Mouse (Mus musculus): Measurements from ENCODE around the gene Stac3. TPM values are rescaled to one million over a fixed set of nuclear protein-coding genes. Genes with fewer than 3 reads are reported as not detected.

Stac3 gene
- total RNA-seq, 4 experiments from 2014 or later = 0.87 to 4.6 (median 3.7) TPM

Other genes with a start within 250 kb of the Stac3 start
- 10 to 100 TPM in 3 of 4 experiments, 1 to 10 TPM in 1; 6.8 to 18.6 (median 14.5) TPM for gene Kif5a, start 238.3 kb upstream of the Stac3 start, total RNA-seq (2022)
- 100 to 1,000 TPM; 175 to 202 (median 198) TPM for gene Dctn2, start 235.3 kb upstream of the Stac3 start, total RNA-seq (2022)
- gene Mbd6, start 212.7 kb upstream of the Stac3 start, total RNA-seq (2022) = 10 to 100 TPM; 43.1 to 84.1 (median 62.3) TPM
- gene Mars, start 189.9 kb upstream of the Stac3 start, total RNA-seq (2022) = 100 to 1,000 TPM in 1 of 4 experiments, 10 to 100 TPM in 3; 79.7 to 107 (median 92.0) TPM
- gene Arhgap9, start 179.7 kb upstream of the Stac3 start, total RNA-seq (2022) = 1 to 10 TPM; 2.2 to 5.0 (median 3.6) TPM
- 1 to 10 TPM; 4.4 to 6.4 (median 5.2) TPM for gene Gli1, start 159.7 kb upstream of the Stac3 start, total RNA-seq (2022)
- gene Inhbe, start 147.3 kb upstream of the Stac3 start, total RNA-seq (2022) = under 1 TPM in 1 of 4 experiments, not detected in 3; 0.11 TPM
- not detected for gene Inhbc, start 131.3 kb upstream of the Stac3 start, total RNA-seq (2022)
- 100 to 1,000 TPM; 116 to 158 (median 131) TPM for gene R3hdm2, start 121.4 kb upstream of the Stac3 start, total RNA-seq (2022)
- gene Ndufa4l2, start 13.3 kb downstream of the Stac3 start, total RNA-seq (2022) = 10 to 100 TPM; 42.4 to 64.4 (median 50.7) TPM
- 10 to 100 TPM; 45.3 to 56.0 (median 49.8) TPM for gene Shmt2, start 20.8 kb downstream of the Stac3 start, total RNA-seq (2022)
- gene Nxph4, start 32.9 kb downstream of the Stac3 start, total RNA-seq (2022) = 10 to 100 TPM in 3 of 4 experiments, 1 to 10 TPM in 1; 8.3 to 16.8 (median 13.2) TPM
- gene Lrp1, start 119.5 kb downstream of the Stac3 start, total RNA-seq (2022) = 100 to 1,000 TPM; 212 to 271 (median 242) TPM
- 100 to 1,000 TPM in 3 of 4 experiments, 10 to 100 TPM in 1; 96.7 to 113 (median 107) TPM for gene Stat6, start 141.3 kb downstream of the Stac3 start, total RNA-seq (2022)
- gene Nemp1, start 165.2 kb downstream of the Stac3 start, total RNA-seq (2022) = 10 to 100 TPM in 2 of 4 experiments, 1 to 10 TPM in 2; 6.3 to 10.6 (median 9.6) TPM
- 10 to 100 TPM; 20.0 to 33.6 (median 26.8) TPM for gene Nab2, start 166.9 kb downstream of the Stac3 start, total RNA-seq (2022)
- 10 to 100 TPM in 2 of 4 experiments, under 1 TPM in 2; 0.75 to 72.1 (median 30.0) TPM for gene Myo1a, start 203.5 kb downstream of the Stac3 start, total RNA-seq (2022)
- not detected for gene Tac2, start 222.8 kb downstream of the Stac3 start, total RNA-seq (2022)
- 10 to 100 TPM; 11.9 to 20.9 (median 15.8) TPM for gene Zbtb39, start 237.9 kb downstream of the Stac3 start, total RNA-seq (2022)

Measured in adrenal gland, adult 8-10 months (tissue).